Mouse (Mus musculus) thymus, postnatal 4 days (tissue): Measurements from ENCODE around the gene Dnajb6.

Experiments
- DNase-seq: peaks from one replicate; pipeline ENCODE4 v3.0.0; 2021

Dnajb6 gene

GRCm38 (mm10) chr5:29854376-29854775 lies 118.9 kb downstream of the Dnajb6 start:
- no peak for DNase-seq

DNA sequence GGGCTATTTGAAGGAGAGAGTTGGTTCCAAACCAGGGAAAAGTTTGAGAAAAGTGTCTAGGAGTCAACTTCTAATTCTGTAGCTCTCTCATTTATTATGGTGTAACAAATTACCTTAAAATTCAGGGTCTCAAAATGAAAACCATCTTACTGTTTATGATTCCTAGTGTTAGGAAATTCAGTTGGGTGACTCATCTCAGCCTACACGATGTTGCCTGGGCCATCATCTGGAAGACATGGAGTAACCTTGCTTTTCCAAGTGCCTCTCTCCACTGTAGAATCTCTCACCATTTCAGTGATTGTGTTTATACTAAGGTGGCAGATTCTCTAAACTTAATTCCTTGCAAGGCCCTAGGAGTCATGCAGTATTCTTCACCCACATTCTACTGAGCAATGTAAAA lies 119.5 kb downstream of the Dnajb6 start:
- DNase-seq, result no peak

DNA sequence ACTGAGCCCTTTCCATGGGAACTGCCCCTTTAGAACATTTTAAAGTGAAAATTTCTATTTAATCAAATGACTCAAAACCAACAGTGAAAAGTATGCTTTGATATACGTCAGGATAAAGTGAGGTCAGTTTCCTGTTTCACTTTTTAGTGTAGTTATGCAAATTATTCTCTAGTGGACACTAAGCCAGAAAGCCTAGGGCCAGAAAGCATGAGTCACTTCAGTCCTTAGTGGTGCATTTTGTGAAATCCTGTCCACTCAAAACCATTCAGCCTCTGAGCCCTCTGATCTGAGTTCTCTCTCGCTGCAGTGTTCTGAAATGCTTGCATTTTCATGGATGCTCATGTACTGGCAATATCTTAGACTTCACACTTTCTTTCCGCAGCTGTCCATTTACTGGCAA lies 126.0 kb downstream of the Dnajb6 start:
- DNase-seq, result no peak

DNA sequence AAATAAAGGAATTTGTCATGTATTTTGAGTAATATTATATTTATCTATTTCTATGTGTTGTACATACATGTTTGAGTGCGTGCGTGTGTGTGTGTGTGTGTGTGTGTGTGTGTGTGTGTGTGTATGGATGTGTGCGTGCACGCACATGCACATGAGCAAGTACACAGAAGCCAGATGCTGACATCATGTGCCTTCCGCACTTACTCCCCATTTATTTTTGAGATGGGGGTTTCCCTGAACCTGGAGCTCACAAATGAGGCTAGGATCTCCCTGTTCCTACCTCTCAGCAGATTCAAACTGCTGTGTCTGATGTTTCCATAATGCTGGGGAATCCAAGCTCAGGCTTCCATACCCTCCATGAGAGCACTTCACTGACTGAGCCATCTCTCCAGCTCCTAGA lies 126.9 kb downstream of the Dnajb6 start:
- no peak for DNase-seq

- DNase-seq, result no peak
Observed at GRCm38 (mm10) chr5:29864291-29864737, 128.8 kb downstream of the Dnajb6 start.

DNA sequence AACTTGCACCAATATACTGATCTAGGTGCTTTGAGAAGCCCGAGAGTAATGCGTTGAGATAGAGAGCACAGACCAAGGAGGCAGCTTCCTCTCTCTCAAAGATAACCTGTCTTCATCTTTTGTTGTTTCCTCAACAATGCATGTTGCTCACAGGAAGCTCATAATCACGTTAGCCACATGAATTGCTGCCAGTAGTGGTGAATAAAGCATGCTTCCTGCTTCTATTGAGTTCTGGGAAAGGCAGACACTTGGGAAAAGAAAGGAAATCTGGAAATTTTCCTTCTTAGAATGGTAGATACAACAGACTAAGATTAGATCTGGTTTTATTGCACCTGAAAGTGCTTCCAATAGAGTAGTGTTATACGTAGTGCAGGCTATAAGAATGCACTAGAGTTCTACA lies 129.5 kb downstream of the Dnajb6 start:
- no peak for DNase-seq
